Mouse (Mus musculus): ENCODE data around the gene Mapk14.

- no peak for TF ChIP-seq CTCF (conservative IDR thresholded peaks at IDR 0.05; ENCODE audit: insufficient read depth, insufficient read length, low read depth, low read length)
- no peak for TF ChIP-seq POLR2A (IDR thresholded peaks at IDR 0.05; ENCODE audit: low read depth, low read length)
These were observed 78.8 kb downstream of the Mapk14 start for GRCm38 (mm10) chr17:28769875-28770421.

Data from kidney, adult 2 months (tissue).